ENCODE assay signal across 8 mouse cellular contexts in the genomic region with DNA sequence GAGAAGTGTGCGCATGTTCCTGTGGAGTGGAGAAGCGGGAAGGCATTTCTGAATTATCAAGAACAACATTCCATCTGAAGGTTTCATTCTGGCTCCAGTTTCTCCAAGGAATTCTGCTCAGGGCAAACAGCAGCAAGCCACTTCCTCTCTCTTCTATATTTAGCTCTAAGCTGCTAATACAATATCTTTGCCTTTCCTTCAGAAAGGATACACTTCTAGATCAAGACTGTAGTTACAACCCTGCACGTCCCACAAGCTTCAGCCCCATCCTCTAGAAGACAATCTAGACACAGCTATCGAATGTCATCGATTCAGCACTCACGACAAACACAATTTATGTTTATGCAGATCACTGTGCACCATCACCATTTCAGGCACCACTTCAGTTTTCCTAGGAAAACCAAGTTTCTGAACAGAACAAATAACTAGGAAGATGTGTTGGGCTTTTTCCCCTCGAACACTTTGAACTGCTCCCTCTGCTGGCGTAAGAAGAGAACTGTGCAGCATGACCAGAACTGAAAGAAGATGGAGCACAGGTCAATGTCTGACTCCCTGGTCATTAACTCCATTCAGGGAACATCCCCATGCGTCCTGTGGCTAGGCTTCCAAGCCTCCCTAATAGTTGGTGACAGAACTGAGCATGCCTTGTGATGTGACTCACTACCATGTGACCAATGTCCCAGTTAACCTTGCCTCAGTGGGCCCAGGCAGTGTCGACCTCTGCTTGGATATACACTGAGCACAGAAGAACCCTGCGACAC. TPM values are rescaled to one million over a fixed set of nuclear protein-coding genes. Genes with fewer than 3 reads are reported as not detected.
DNase-seq lines count a peak whose midpoint lies in the region; ATAC-seq lines count a peak whose summit lies in the region.

No protein-coding gene starts in this region.

- peak overlapping the region; percentile 68 for H3K27ac ChIP-seq in embryonic facial prominence, embryonic 13.5 days

- H3K36me3 ChIP-seq in embryonic facial prominence, embryonic 13.5 days = no peaks in the 10 kb centered on the region

- no peak for DNase-seq in frontal cortex, postnatal 14 days (ENCODE audit: low spot score in 2 of 2)
- DNase-seq in adrenal gland, postnatal 36 days = peak; percentile 53 to 67
- peak; percentile 32 for DNase-seq in heart, postnatal 25 days (ENCODE audit: low spot score)
- DNase-seq in kidney, postnatal 25 days = peak; percentile 71 to 76
- DNase-seq in lung, postnatal 36 days = peak; percentile 74
- DNase-seq in right cerebral cortex, adult 2 months (ENCODE audit: low spot score in 2 of 2) = peak; percentile 38 to 64

- no peaks in the 10 kb centered on the region for H3K9me3 ChIP-seq in embryonic facial prominence, embryonic 13.5 days

- peaks cover 11% of the 10 kb centered on the region for H3K4me1 ChIP-seq in embryonic facial prominence, embryonic 13.5 days

- 45% methylated on average over 11 of the region's 11 CpGs for WGBS in embryonic facial prominence, embryonic 13.5 days

- no peaks in the 10 kb centered on the region for H3K27me3 ChIP-seq in embryonic facial prominence, embryonic 13.5 days

- ATAC-seq in frontal cortex, adult (ENCODE audit: low TSS enrichment) = peak; percentile 76; the same call in 1 of the 2 replicates
- no peak for ATAC-seq in embryonic facial prominence, embryonic 13.5 days (ENCODE audit: insufficient number of reproducible peaks, insufficient read depth, low FRiP score, low TSS enrichment, low read depth)

- no peak overlapping the region for H3K4me3 ChIP-seq in embryonic facial prominence, embryonic 13.5 days

- intact Hi-C loops in heart, postnatal 25 days (cut with DNase I) = loop anchor here (5.0 kb wide), 1 partner anchor 40 kb away; no protein-coding TSS in a partner anchor

- peak overlapping the region; percentile 41 for H3K4me2 ChIP-seq in embryonic facial prominence, embryonic 13.5 days

- no peak overlapping the region for H3K9ac ChIP-seq in embryonic facial prominence, embryonic 13.5 days

RNA-seq across cellular contexts. Expression of a gene that starts 54.6 kb away (rescaled TPM):
- 100 to 1,000 TPM; 121 to 164 TPM for total RNA-seq in adrenal gland, postnatal 36 days (2021)
- polyA plus RNA-seq in embryonic facial prominence, embryonic 13.5 days (2015; fragmentation: Nextera tagmentation; extraction: Ambion mirVana) = 67.9 and 68.2 TPM in 2 replicates
- 100 to 1,000 TPM; 104 to 105 TPM for total RNA-seq in heart, postnatal 25 days (2021)

Comparison
In these comparisons a context has a peak if more than half of its experiments do, and no peak if none do; other contexts are left out.
1. DNase-seq: peak in adrenal gland, postnatal 36 days (2 of 2), heart, postnatal 25 days (single experiment), kidney, postnatal 25 days (2 of 2), lung, postnatal 36 days (single experiment) and right cerebral cortex, adult 2 months (2 of 2); none in frontal cortex, postnatal 14 days (0 of 2).